Mouse (Mus musculus): ENCODE measurements around the gene Whrn.

DNA sequence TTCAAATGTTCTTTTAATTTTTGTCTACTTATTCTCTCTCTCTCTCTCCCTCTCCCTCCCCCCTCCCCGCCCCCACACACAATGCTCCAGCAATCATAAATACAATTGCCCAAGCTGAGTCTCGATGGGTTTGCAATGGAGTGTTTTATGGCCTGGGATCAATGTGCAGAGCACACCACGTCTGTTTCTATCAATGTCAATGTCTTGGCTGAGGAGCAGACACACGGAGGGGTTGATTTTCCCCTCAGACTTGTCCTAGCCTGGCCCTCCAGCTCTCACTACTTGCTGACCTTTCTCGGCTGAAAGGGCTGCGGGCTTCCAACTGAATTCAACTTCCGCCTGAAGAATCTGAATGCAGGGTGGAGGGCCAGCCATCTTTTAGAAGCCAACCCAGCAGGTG lies 12.1 kb downstream of the Whrn start:
- TF ChIP-seq CTCF (IDR thresholded peaks at IDR 0.05; ENCODE audit: extremely low read depth, insufficient read depth, insufficient read length, insufficient replicate concordance): no peak
- no peak for TF ChIP-seq POLR2A (IDR thresholded peaks at IDR 0.05; ENCODE audit: low read depth, low read length)

All from spleen, adult 2 months (tissue).